Mouse (Mus musculus): ENCODE measurements around the gene Fbp2.

GRCm38 (mm10) chr13:62883925-62884324 is 25.7 kb upstream of the Fbp2 start:
- no peak for TF ChIP-seq POLR2A (IDR thresholded peaks at IDR 0.05; ENCODE audit: low read depth, low read length)
- no peak for TF ChIP-seq CTCF (conservative IDR thresholded peaks at IDR 0.05; ENCODE audit: insufficient read depth, insufficient read length, low read depth, low read length)

All from kidney, adult 2 months (tissue).